Mouse (Mus musculus) limb, embryonic 10.5 days (tissue): ENCODE measurements around the gene Znfx1. TPM values are rescaled to one million over a fixed set of nuclear protein-coding genes. Genes with fewer than 3 reads are reported as not detected.
"Not testable (repeated sequence)": the region's sequence is repeated elsewhere in the genome, so short reads cannot be mapped to it uniquely, and the experiment has no call there.

Experiments
- DNase-seq: peaks from one replicate; pipeline ENCODE4 v3.0.0-alpha.2; 2017; ENCODE audit warnings: low spot score
- H3K27ac ChIP-seq: fragments of 300-500 bp; sonication (generic); 2 replicates; pipeline ENCODE4 v1.5.1; 2016; ENCODE audit warnings: mild to moderate bottlenecking
- H3K27me3 ChIP-seq: fragments of 300-500 bp; sonication (generic); 2 replicates; pipeline ENCODE4 v1.6.1; 2016; ENCODE audit warnings: low read depth, mild to moderate bottlenecking; ENCODE audit not compliant: poor library complexity, severe bottlenecking
- H3K36me3 ChIP-seq: fragments of 300-500 bp; sonication (generic); 2 replicates; pipeline ENCODE4 v1.6.1; 2016; ENCODE audit warnings: mild to moderate bottlenecking, moderate library complexity
- H3K4me1 ChIP-seq: fragments of 300-500 bp; sonication (generic); 2 replicates; pipeline ENCODE4 v1.6.1; 2016
- H3K4me3 ChIP-seq: fragments of 300-500 bp; sonication (generic); 2 replicates; pipeline ENCODE4 v1.5.1; 2016; ENCODE audit warnings: mild to moderate bottlenecking, moderate library complexity
- H3K9me3 ChIP-seq: fragments of 300-500 bp; sonication (generic); replicated peaks from 2 replicates; pipeline ENCODE4 v1.6.1; 2016; ENCODE audit warnings: mild to moderate bottlenecking
- WGBS: fragments of 180-500 bp; shearing (Covaris S2); methylation state at CpG from one replicate; pipeline ENCODE4 v1.1.7; 2016; 5-methylcytosine and 5-hydroxymethylcytosine counted together
- polyA plus RNA-seq: library from polyadenylated mRNA; unstranded; fragments of >200 nt; fragmentation: Nextera tagmentation; extraction: Ambion mirVana; gene quantifications from 2 replicates; pipeline ENCODE4 v1.2.1, GENCODE M21; 2016

Znfx1 gene
- polyA plus RNA-seq, 1 experiment from 2014 or later = 5.1 TPM

DNA sequence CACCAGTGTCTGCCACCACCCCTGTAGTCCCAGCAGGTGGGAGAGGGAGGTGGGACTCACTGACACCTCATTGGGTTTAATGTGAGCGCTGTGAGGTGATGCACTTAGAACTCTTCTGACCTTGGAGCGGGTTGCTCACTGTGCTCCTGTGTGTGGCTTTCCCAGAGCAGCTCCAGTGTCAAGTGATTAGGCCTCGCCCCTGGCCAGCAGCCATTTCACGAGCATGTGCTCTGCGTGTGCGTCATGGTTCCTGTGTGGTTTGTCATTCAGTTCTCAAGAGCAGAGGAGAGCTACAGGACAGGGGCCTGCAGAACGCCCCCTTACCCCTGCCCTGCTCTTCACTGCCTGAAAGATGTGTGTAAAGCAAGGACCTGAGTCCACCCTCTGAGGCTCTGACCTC, 34.3 kb downstream of the Znfx1 start:
- H3K36me3 ChIP-seq = peaks cover 98% of the 10 kb centered on the region
- no peak overlapping the region for H3K4me3 ChIP-seq
- H3K9me3 ChIP-seq = no peaks in the 10 kb centered on the region
- DNase-seq = no peak
- H3K27me3 ChIP-seq = no peaks in the 10 kb centered on the region
- H3K4me1 ChIP-seq = no peaks in the 10 kb centered on the region
- 93% methylated on average over 7 of the region's 7 CpGs for WGBS
- H3K27ac ChIP-seq = no peak overlapping the region

DNA sequence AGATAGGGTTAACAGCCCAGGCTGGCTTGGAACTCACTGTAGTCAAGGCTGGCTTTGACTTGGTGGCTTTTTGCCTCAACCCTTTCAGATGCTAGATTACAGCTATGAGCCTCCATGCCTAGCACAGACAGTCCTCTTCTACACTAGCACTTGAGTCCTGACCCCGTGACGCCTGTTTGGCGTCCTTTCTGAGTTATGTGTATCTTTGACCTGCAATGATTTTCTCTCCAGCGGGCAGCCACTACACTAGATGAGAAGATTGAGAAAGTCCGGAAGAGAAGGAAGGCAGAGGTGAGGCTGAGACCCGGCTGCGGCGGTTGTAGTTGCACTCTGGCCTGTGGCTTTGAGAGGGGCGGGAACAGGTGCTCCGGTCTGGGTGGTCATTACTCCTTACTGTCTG, 43.4 kb downstream of the Znfx1 start:
- peaks cover 78% of the 10 kb centered on the region for H3K36me3 ChIP-seq

DNA sequence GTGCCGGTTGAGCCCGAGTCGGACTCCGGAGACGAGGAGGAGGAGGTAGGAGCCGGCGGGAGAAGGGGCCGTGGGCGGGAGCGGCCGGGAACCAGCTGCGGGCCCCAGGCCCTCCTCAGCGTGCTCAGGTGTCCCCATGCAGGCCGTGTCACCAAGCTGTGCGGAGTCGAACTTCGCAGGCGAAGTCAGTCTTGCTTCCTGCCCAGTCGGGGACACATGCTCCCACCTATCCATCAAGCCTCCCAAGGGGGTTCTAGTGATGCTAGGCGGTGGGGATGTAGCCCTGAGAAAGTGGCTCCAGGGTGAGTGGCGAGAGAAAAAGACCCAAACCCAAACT, 47.5 kb downstream of the Znfx1 start:
- WGBS = under 1% methylated on average over 21 of the region's 21 CpGs
- H3K4me3 ChIP-seq = peak overlapping the region; percentile 79
- peak overlapping the region; percentile 86 for H3K27ac ChIP-seq
- H3K4me1 ChIP-seq = peaks cover 20% of the 10 kb centered on the region
- H3K9me3 ChIP-seq = no peaks in the 10 kb centered on the region
- H3K36me3 ChIP-seq = peaks cover 40% of the 10 kb centered on the region
- H3K27me3 ChIP-seq = no peaks in the 10 kb centered on the region
- DNase-seq = no peak

More for the DNA sequence above, 43.4 kb downstream of the Znfx1 start:
- WGBS = 92% methylated on average over 10 of the region's 10 CpGs
- no peak overlapping the region for H3K27ac ChIP-seq
- DNase-seq = no peak
- H3K27me3 ChIP-seq = no peaks in the 10 kb centered on the region
- peaks cover 20% of the 10 kb centered on the region for H3K4me1 ChIP-seq
- no peak overlapping the region for H3K4me3 ChIP-seq
- no peaks in the 10 kb centered on the region for H3K9me3 ChIP-seq

DNA sequence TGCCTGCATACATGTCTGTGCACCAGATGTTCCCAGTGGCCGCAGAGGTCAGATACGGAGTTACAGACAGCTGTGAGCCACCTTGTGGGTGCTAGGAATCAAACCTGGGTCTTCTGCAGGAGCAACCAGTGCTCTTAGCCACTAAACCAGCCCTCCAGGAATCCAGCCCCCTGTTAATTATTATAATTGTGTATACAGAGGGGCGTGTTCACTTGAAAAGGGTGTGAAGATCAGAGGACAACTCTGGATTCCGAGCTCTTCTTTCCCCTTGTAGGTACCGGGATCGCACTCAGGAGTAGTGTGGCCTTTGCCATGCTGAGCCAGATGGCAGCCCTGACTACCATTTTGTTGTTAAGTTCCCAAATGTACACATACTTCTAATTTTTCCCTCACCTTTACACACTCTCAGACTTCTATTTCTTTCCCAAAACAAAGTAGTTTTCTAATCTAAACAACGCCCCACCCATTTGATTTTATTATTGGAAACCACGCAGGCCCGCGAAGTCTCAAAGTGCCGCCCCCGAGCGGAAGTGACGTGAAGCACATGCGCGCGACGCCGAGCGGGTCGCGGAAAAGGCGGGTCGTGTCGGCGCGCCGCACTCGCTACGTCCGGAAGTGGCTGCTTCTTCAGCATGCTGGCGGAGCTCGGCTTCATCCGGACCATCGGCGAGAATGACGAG, 48.0 kb downstream of the Znfx1 start, which contains the start of gene Ddx27:
Ddx27 (plus strand) TSS at position 492 of the 680 bp plus-strand sequence.
- no peaks in the 10 kb centered on the region for H3K27me3 ChIP-seq
- peak; percentile 97 for DNase-seq
- peak within 1 kb of the TSS; percentile 79 for H3K4me3 ChIP-seq
- peaks cover 35% of the 10 kb centered on the region for H3K36me3 ChIP-seq
- H3K4me1 ChIP-seq = peaks cover 20% of the 10 kb centered on the region
- H3K9me3 ChIP-seq = no peaks in the 10 kb centered on the region
- 3% methylated on average over 37 of the region's 37 CpGs for WGBS
- peak within 1 kb of the TSS; percentile 86 for H3K27ac ChIP-seq

DNA sequence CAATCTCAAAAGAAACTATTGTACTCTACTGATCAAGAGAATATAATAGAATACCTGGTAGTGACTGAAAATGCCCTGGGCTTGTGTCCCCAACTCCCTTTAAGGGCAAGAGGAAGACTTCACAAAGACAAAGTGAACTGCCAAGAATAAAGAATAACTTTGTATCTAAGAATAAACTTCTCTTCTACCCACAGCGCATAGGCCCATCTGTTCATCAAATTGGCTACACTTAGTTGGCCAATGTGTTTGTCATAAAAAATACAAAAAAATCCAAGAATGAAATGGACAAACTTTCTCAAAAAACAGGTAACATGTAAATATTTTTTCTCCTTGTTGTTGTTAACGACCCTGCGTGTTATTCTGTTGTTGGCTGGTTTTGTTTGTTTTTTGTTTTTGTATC, 52.3 kb downstream of the Znfx1 start:
- Histone ChIP-seq H3K27me3 (no peaks in the 10 kb centered on the region), H3K9me3 (no peaks in the 10 kb centered on the region), H3K4me1 (peaks cover 3% of the 10 kb centered on the region; the same call in 1 of the 2 replicates), H3K4me3 (no peak overlapping the region), H3K36me3 (no peaks in the 10 kb centered on the region), H3K27ac (no peak overlapping the region)
- 89% methylated on average over 3 of the region's 3 CpGs for WGBS
- no peak for DNase-seq

DNA sequence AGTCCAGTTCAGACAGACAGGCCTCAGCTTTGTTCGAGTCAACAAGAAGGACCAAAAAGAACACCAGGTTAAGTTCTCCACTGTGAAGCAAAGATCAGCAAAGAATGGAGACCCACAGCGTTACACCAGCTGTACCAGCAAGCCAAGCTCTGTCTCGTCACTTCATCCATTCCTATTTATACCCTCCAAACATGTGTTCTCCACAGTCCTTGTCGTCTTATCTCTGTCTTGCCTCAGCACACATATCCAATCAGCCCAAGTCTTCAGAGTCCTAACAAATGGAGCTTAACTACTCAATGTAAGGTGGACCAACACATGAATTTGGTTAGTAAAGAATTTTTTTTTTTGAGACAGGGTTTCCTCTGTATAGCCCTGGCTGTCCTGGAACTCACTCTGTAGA, 53.3 kb downstream of the Znfx1 start:
- 82% methylated on average over 4 of the region's 4 CpGs for WGBS
- no peak overlapping the region for H3K4me3 ChIP-seq
- no peaks in the 10 kb centered on the region for H3K4me1 ChIP-seq
- no peak for DNase-seq
- H3K9me3 ChIP-seq = no peaks in the 10 kb centered on the region
- no peak overlapping the region for H3K27ac ChIP-seq
- H3K27me3 ChIP-seq = no peaks in the 10 kb centered on the region
- H3K36me3 ChIP-seq = no peaks in the 10 kb centered on the region

DNA sequence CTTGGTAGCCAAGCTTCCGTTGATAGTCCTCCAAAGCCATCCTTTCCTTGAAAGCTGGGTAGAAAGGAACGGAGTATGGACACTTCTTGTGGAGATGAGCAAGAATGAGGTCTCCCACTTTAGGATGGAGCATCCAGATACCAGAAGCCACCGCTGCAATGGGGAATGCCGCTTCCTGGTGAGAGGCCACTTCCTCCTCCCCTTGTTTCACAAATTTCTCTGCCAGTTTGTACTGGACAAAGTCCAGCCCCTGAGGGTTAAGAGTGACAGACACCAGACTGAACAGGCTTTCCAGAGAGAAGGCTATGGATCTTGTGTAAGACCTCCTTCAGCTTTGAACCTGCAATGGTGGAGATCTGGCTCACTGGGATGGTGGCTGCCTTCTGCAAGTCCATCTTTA, 55.2 kb downstream of the Znfx1 start:
- H3K36me3 ChIP-seq, H3K27me3 ChIP-seq, H3K27ac ChIP-seq, H3K4me1 ChIP-seq, H3K4me3 ChIP-seq, H3K9me3 ChIP-seq, DNase-seq: not testable (repeated sequence)
- WGBS = 88% methylated on average over 4 of the region's 4 CpGs

DNA sequence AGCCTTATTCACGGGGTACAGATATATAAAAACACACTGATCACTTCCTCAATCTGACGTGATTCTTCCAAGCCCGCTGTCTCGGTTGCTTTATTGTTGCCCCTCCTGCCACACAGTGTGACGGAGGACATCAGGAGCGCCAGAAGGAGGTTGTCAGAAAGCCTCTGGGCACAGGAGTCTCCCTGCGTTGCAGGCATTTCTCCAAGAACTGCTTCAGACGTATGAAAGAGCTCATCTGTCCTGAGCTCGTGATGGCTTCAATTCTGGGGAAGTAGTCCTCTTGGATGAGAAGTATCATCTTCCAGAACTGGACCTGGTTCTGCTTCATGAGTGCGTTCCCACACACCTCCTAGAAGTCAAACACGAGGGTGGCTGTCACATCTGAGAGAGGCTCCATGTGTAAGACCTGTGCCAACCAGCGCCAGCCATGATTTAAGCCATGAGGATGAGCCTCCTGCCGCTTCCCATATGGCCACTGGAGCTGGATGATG, 55.8 kb downstream of the Znfx1 start:
- Histone ChIP-seq H3K4me1 (no peaks in the 10 kb centered on the region), H3K4me3 (no peak overlapping the region), H3K27me3 (no peaks in the 10 kb centered on the region), H3K27ac (no peak overlapping the region), H3K9me3 (no peaks in the 10 kb centered on the region), H3K36me3 (no peaks in the 10 kb centered on the region)
- 79% methylated on average over 13 of the region's 13 CpGs for WGBS
- no peak for DNase-seq

DNA sequence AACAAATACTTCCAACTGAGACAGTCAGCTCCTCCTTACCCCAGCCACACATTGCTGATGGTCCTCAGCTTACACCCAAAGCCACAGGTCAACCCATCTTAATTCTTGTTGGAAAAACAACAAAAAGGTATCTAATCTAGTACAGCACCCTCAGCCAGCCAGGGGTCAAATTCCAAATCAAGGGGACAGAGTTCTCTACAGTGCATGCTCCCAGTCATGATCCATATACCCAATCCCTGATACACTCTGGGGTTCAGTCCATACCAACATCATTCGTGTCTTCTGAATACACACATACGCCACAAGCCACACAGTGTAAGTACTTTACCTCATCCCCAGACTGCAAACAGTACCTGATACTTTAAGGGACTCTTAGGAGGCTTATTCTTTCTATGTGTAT, 56.5 kb downstream of the Znfx1 start:
- H3K4me1 ChIP-seq = no peaks in the 10 kb centered on the region
- H3K9me3 ChIP-seq = no peaks in the 10 kb centered on the region
- WGBS = 92% methylated on average over 2 of the region's 2 CpGs
- H3K27me3 ChIP-seq = no peaks in the 10 kb centered on the region
- no peaks in the 10 kb centered on the region for H3K36me3 ChIP-seq
- H3K4me3 ChIP-seq = no peak overlapping the region
- no peak for DNase-seq
- no peak overlapping the region for H3K27ac ChIP-seq

DNA sequence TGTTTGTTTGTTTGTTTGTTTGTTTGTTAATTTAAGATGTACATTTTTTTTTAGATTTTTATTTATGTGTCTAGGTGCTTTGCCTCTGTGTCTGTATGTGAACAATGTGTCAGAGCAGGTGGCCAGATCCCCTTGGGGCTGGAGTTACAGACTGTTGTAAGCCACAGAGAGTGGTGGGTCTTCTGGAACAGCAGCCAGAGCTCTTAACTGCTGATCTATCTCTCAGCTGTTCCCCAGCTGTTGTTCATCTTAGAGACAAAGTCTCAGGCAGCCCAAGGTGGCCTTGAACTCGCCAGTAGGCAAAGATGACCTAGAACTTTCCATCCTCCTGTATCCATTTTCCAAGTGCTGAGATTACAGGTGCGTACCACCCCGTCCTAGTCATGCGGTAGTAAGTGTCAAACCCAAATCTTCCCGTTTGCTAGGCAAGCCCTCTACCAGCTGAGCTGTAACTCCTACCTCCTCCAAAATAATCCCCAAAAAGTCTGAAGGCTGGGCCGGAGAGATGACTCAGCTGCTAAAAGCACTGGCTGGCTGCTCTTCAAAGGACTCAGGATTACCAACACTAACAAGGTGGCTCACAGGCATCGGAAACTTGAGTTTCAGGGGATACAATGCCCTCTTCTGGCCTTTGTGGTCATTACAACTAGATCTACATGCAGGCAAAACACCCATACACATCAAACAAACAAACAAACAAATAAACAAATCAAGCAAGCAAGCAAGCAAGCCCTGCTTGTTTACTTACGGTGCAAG, 58.5 kb downstream of the Znfx1 start:
- H3K27me3 ChIP-seq = no peaks in the 10 kb centered on the region
- no peaks in the 10 kb centered on the region for H3K36me3 ChIP-seq
- H3K4me1 ChIP-seq = 0 out of 2 replicates have a peak, but pooled peaks cover 2% of the 10 kb centered on the region
- H3K9me3 ChIP-seq = no peaks in the 10 kb centered on the region
- H3K27ac ChIP-seq = no peak overlapping the region
- WGBS = 47% methylated on average over 8 of the region's 8 CpGs
- DNase-seq = peak; percentile 60
- no peak overlapping the region for H3K4me3 ChIP-seq

DNA sequence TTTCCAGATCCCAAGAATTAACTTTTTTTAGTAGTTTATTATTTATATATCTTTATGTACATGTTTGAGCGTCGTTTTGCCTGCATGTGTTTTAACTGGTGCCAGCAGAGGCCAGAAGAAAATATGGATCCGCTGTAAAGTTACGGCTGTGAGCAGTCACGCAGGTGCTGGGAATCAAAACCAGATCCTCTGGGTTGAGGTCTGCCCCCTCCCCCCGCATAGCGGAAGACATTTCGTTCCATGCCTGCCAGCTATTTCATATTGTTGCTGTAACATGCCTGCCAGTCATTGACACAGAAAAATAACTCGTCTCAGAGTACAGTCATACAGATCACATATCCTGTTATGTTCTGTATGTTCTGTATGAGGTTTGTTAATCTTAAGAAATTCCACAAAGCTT, 61.3 kb downstream of the Znfx1 start:
- H3K27ac ChIP-seq = no peak overlapping the region
- no peak overlapping the region for H3K4me3 ChIP-seq
- no peaks in the 10 kb centered on the region for H3K27me3 ChIP-seq
- 76% methylated on average over 9 of the region's 9 CpGs for WGBS
- H3K4me1 ChIP-seq = peaks cover 6% of the 10 kb centered on the region; the same call in 1 of the 2 replicates
- H3K36me3 ChIP-seq = no peaks in the 10 kb centered on the region
- DNase-seq = no peak
- no peaks in the 10 kb centered on the region for H3K9me3 ChIP-seq

DNA sequence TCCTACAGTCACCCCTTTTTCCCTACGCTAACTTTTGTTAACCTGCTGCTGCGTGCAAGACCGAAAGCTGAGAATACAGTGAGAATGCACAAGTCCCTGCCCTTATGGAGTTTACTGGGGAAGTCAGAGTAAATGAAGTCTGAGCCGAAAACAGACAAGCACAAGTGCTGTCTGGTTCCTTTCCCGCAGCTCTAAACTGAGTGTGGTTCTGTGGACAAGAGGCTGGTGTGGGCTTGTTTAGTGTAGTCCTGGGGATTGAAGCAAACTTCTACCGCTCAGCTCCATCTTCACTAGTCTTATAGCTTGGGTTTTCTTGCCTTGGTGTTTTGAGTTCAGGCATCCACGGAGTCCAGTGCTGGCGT, 66.3 kb downstream of the Znfx1 start:
- Histone ChIP-seq H3K4me1 (peaks cover 38% of the 10 kb centered on the region), H3K36me3 (no peaks in the 10 kb centered on the region), H3K27ac (peak overlapping the region; percentile 97), H3K4me3 (peak overlapping the region; percentile 81), H3K9me3 (no peaks in the 10 kb centered on the region), H3K27me3 (no peaks in the 10 kb centered on the region)
- no peak for DNase-seq
- 44% methylated on average over 8 of the region's 8 CpGs for WGBS

DNA sequence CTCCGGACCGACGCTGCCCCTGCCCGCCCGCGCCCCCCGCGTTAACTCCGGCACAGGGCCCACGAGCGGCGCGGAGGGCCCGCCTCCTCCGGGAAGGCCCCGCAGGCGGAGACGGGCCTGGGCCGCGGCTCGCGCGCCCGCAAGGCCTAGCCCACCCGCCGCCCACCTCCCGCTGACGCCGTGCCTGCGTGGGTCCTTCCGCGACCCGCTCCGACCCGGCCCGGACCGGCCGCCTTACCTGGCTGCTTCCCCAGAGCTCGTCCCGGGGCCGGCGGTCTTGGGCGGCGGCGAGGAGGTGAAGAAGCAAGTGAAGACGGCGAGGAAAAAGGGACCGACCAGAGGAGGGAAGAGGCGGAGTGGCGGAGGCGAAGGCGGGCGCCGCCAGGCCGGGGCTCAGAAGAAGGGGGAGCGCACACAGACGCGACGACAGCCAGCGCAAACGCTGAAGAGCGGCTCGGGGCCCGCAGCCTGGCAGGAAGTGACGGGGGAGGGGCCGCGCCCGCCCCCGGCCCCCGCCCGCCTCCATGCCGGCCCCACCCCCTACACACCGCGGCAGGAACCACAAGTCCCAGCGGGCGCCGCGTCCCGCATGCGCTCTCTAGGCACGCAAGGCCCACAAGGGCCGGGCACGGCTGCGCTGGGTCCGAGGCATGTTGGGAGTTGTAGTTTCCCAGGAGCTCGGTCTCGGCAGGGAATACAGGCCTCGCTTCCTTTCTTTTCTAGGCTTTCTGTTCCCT, 66.9 kb downstream of the Znfx1 start, which contains the start of gene Stau1:
Stau1 (minus strand) TSS at position 504 of the 737 bp plus-strand sequence.
- under 1% methylated on average over 88 of the region's 88 CpGs for WGBS
- Histone ChIP-seq H3K9me3 (no peaks in the 10 kb centered on the region), H3K36me3 (no peaks in the 10 kb centered on the region), H3K27me3 (no peaks in the 10 kb centered on the region), H3K4me3 (peak within 1 kb of the TSS; percentile 81), H3K4me1 (peaks cover 37% of the 10 kb centered on the region), H3K27ac (peak within 1 kb of the TSS; percentile 97)
- DNase-seq = peak; percentile 97
